Mouse (Mus musculus) common myeloid progenitor, adult 5-6 weeks (primary cell): Measurements from ENCODE around the gene Pxdc1. TPM values are rescaled to one million over a fixed set of nuclear protein-coding genes. Genes with fewer than 3 reads are reported as not detected.

Source experiments
- ATAC-seq: replicated peaks from 2 replicates; pipeline ENCODE4 v1.8.0; 2016; ENCODE audit warnings: low read depth, mild to moderate bottlenecking, moderate TSS enrichment, inconsistent platforms; ENCODE audit not compliant: poor library complexity, severe bottlenecking
- total RNA-seq: library from RNA; stranded (forward); fragments of 200-1000, 187-1606 nt; gene quantifications from 2 replicates; pipeline ENCODE4 v1.2.3, GENCODE M21; 2017

Pxdc1 gene
- total RNA-seq: not detected in 2 replicates

- no peak for ATAC-seq
Measured at GRCm38 (mm10) chr13:34653391-34653790, at the start of gene Pxdc1. Gene Pxdc1, minus strand, starts transcription at chr13:34653486.

GRCm38 (mm10) chr13:34700630-34701029, 47.3 kb upstream of the Pxdc1 start:
- ATAC-seq: peak; percentile 52; the same call in 1 of the 2 replicates

- no peak for ATAC-seq
Measured at GRCm38 (mm10) chr13:34700091-34700490, 46.8 kb upstream of the Pxdc1 start.

GRCm38 (mm10) chr13:34696734-34697332, 43.5 kb upstream of the Pxdc1 start:
- no peak for ATAC-seq

GRCm38 (mm10) chr13:34693111-34693510, 39.8 kb upstream of the Pxdc1 start:
- no peak for ATAC-seq

- peak; percentile 98 for ATAC-seq
Measured at GRCm38 (mm10) chr13:34691049-34691448, 37.8 kb upstream of the Pxdc1 start.

GRCm38 (mm10) chr13:34685008-34685765, 31.9 kb upstream of the Pxdc1 start:
- ATAC-seq: no peak

GRCm38 (mm10) chr13:34683762-34684488, 30.6 kb upstream of the Pxdc1 start:
- no peak for ATAC-seq

GRCm38 (mm10) chr13:34683270-34683669, 30.0 kb upstream of the Pxdc1 start:
- ATAC-seq: no peak

GRCm38 (mm10) chr13:34676507-34676906, 23.2 kb upstream of the Pxdc1 start:
- no peak for ATAC-seq

GRCm38 (mm10) chr13:34675847-34676383, 22.6 kb upstream of the Pxdc1 start:
- no peak for ATAC-seq

GRCm38 (mm10) chr13:34673354-34673753, 20.1 kb upstream of the Pxdc1 start:
- ATAC-seq: no peak

GRCm38 (mm10) chr13:34669919-34670865, 16.9 kb upstream of the Pxdc1 start:
- no peak for ATAC-seq

- ATAC-seq: peak; percentile 56
Measured at GRCm38 (mm10) chr13:34667197-34667596, 13.9 kb upstream of the Pxdc1 start.

- ATAC-seq: no peak
Measured at GRCm38 (mm10) chr13:34665074-34665473, 11.8 kb upstream of the Pxdc1 start.

- no peak for ATAC-seq
Measured at GRCm38 (mm10) chr13:34663762-34664161, 10.5 kb upstream of the Pxdc1 start.

GRCm38 (mm10) chr13:34659507-34659906, 6.2 kb upstream of the Pxdc1 start:
- ATAC-seq: no peak

- ATAC-seq: no peak
Measured at GRCm38 (mm10) chr13:34656351-34656750, 3.1 kb upstream of the Pxdc1 start.

GRCm38 (mm10) chr13:34652353-34653241, 689 bp downstream of the Pxdc1 start:
- peak; percentile 67 for ATAC-seq
